Mouse (Mus musculus): ENCODE results near the gene Cyp2c70. TPM values are rescaled to one million over a fixed set of nuclear protein-coding genes. Genes with fewer than 3 reads are reported as not detected.

The Cyp2c70 gene
- polyA plus RNA-seq (2017; shearing (Covaris generic)) = not detected

GRCm38 (mm10) chr19:40187160-40187559 lies at the start of gene Cyp2c70:
Gene Cyp2c70 (minus strand): TSS chr19:40187333.

Other genes with a start within 250 kb of the Cyp2c70 start
- gene Cyp2c37, start 194.9 kb downstream of the Cyp2c70 start, polyA plus RNA-seq (2017; shearing (Covaris generic)) = not detected
- not detected for gene Cyp2c54, start 113.5 kb downstream of the Cyp2c70 start, polyA plus RNA-seq (2017; shearing (Covaris generic))
- gene Cyp2c50, start 97.6 kb downstream of the Cyp2c70 start, polyA plus RNA-seq (2017; shearing (Covaris generic)) = not detected
- 300 TPM for gene Pdlim1, start 84.5 kb upstream of the Cyp2c70 start, polyA plus RNA-seq (2017; shearing (Covaris generic))

All from effector memory CD4-positive, alpha-beta T cell, adult 7 months (primary cell).